Mouse (Mus musculus) mouse embryonic stem cell (cell line): ENCODE data around the gene Thoc7.
"Not testable (repeated sequence)": the region's sequence is repeated elsewhere in the genome, so short reads cannot be mapped to it uniquely, and the experiment has no call there.

Source experiments
- in situ Hi-C, 2 experiments: fragments of 300-500 bp; cut with MboI; formaldehyde crosslinking; loops; 1 replicate in 1 of 2; 3 replicates in 1 of 2; pipeline ENCODE4 v1.14.3; 2019 to 2020; ENCODE audit warnings: low sequenced_read_pairs in 2 of 2, low pct_unique_long_range_greater_than_20kb in 1 of 2, mixed read lengths in 1 of 2; ENCODE audit not compliant: unreplicated experiment in 1 of 2

Thoc7 gene

GRCm38 (mm10) chr14:13961401-13962112, at the start of gene Thoc7, which contains the start of gene Atxn7:
Gene Thoc7, minus strand, starts transcription at chr14:13961852.
Gene Atxn7, plus strand, starts transcription at chr14:13961440.
- in situ Hi-C loops = no loop called here

- in situ Hi-C loops = no loop called here
These were observed 48.1 kb upstream of the Thoc7 start for GRCm38 (mm10) chr14:14009712-14010111.

GRCm38 (mm10) chr14:14002771-14003170, 41.1 kb upstream of the Thoc7 start:
- in situ Hi-C loops = no loop called here

- in situ Hi-C loops = no loop called here
These were observed 33.8 kb upstream of the Thoc7 start for GRCm38 (mm10) chr14:13995206-13996097.

GRCm38 (mm10) chr14:13990741-13991140, 29.1 kb upstream of the Thoc7 start:
- in situ Hi-C loops = no loop called here

GRCm38 (mm10) chr14:13988397-13988796, 26.7 kb upstream of the Thoc7 start:
- in situ Hi-C loops = no loop called here

- in situ Hi-C loops = no loop called here
These were observed 20.5 kb upstream of the Thoc7 start for GRCm38 (mm10) chr14:13982174-13982573.

- in situ Hi-C loops = no loop called here
These were observed 19.6 kb upstream of the Thoc7 start for GRCm38 (mm10) chr14:13981286-13981685.

GRCm38 (mm10) chr14:13977498-13977897, 15.8 kb upstream of the Thoc7 start:
- in situ Hi-C loops = no loop called here

GRCm38 (mm10) chr14:13971644-13972234, 10.1 kb upstream of the Thoc7 start:
- in situ Hi-C loops = no loop called here

GRCm38 (mm10) chr14:13970513-13970912, 8.9 kb upstream of the Thoc7 start:
- in situ Hi-C loops = no loop called here

- in situ Hi-C loops = no loop called here
These were observed 6.8 kb upstream of the Thoc7 start for GRCm38 (mm10) chr14:13968476-13968875.

- in situ Hi-C loops = no loop called here
These were observed 6.0 kb upstream of the Thoc7 start for GRCm38 (mm10) chr14:13967607-13968006.

- in situ Hi-C loops = no loop called here
These were observed 1.9 kb upstream of the Thoc7 start for GRCm38 (mm10) chr14:13963527-13963926.

GRCm38 (mm10) chr14:13962476-13962875, 824 bp upstream of the Thoc7 start:
- in situ Hi-C loops = no loop called here

GRCm38 (mm10) chr14:13960482-13961325, 948 bp downstream of the Thoc7 start:
- in situ Hi-C loops = no loop called here

- in situ Hi-C loops = no loop called here
These were observed 1.6 kb downstream of the Thoc7 start for GRCm38 (mm10) chr14:13960079-13960478.

GRCm38 (mm10) chr14:13952151-13952550, 9.5 kb downstream of the Thoc7 start:
- in situ Hi-C loops = not testable (repeated sequence)
